36 mouse cellular contexts compared by ENCODE assay signal in the genomic region with DNA sequence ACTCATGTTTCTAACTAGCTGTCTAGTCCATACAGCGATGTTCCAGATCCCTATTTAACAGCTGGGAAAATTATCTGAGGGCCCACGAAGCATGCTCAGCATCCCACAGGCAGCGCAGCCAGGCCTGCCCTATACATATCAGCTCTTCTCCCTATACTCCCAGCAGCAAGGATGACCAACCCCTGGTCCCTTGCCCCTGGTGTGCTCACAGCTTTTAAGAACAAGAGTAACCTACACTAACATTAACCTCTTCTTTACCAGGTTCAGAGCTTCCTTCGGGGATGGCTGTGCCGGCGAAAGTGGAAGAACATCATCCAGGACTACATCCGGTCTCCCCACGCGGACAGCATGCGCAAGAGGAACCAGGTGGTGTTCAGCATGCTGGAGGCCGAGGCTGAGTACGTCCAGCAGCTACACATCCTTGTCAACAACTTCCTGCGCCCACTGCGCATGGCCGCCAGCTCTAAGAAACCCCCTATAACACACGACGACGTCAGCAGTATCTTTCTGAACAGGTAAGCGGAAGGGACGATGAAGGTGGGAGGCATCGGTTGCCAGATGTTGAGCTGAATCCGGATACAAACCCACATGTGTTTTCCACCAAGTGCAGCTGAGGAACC. TPM values are rescaled to one million over a fixed set of nuclear protein-coding genes. Genes with fewer than 3 reads are reported as not detected.
A peak's percentile ranks its signal among the peaks of the same experiment; 100 is the strongest.
DNase-seq lines count a peak whose midpoint lies in the region; ATAC-seq lines count a peak whose summit lies in the region.
"Had no signal": no experiment of that assay in that cellular context is flagged by ENCODE, and none has a peak within 500 bp of the region (broad histone marks: within the 10 kb centered on the region; RNA-seq: fewer than 3 reads in every experiment).

No protein-coding gene starts in this region.

- no peak overlapping the region for H3K9ac ChIP-seq in kidney, embryonic 14.5 days (ENCODE audit: low read depth, low read length)
- H3K9ac ChIP-seq: embryonic facial prominence, embryonic 12.5 days; forebrain, postnatal 0 days; heart, embryonic 12.5 days; hindbrain, embryonic 12.5 days; kidney, embryonic 15.5 days; limb, embryonic 12.5 days; liver, embryonic 13.5 days; midbrain, embryonic 13.5 days; stomach, embryonic 15.5 days had no signal

- no peak overlapping the region for H3K27ac ChIP-seq in kidney, embryonic 14.5 days (ENCODE audit: low read depth, low read length)
- H3K27ac ChIP-seq: embryonic facial prominence, embryonic 12.5 days; hindbrain, embryonic 12.5 days; hindbrain, postnatal 0 days; kidney, embryonic 15.5 days; limb, embryonic 12.5 days; liver, embryonic 13.5 days; macrophage; midbrain, embryonic 13.5 days; stomach, embryonic 15.5 days had no signal

- H3K9me3 ChIP-seq in kidney, embryonic 14.5 days (ENCODE audit: control insufficient read depth, low read length) = no peaks in the 10 kb centered on the region
- H3K9me3 ChIP-seq: embryonic facial prominence, embryonic 12.5 days; heart, embryonic 12.5 days; hindbrain, embryonic 12.5 days; kidney, embryonic 15.5 days; limb, embryonic 12.5 days; liver, embryonic 13.5 days; midbrain, embryonic 13.5 days; stomach, embryonic 15.5 days had no signal

- no peaks in the 10 kb centered on the region for H3K4me1 ChIP-seq in kidney, embryonic 14.5 days (ENCODE audit: control insufficient read depth, insufficient read depth, low read length)
- H3K4me1 ChIP-seq: embryonic facial prominence, embryonic 12.5 days; hindbrain, embryonic 12.5 days; kidney, embryonic 15.5 days; limb, embryonic 12.5 days; liver, embryonic 13.5 days; midbrain, embryonic 13.5 days; stomach, embryonic 15.5 days had no signal

- DNase-seq in heart, adult 11 months = peak; percentile 71
- no peak for DNase-seq in heart, postnatal 4 days
- DNase-seq in kidney, postnatal 10 days = peak; percentile 3
- DNase-seq in testis, postnatal 10 days (ENCODE audit: low spot score) = peak; percentile 37
- DNase-seq in testis, postnatal 14 days (ENCODE audit: low spot score) = no peak
- DNase-seq in frontal cortex, postnatal 36 days (ENCODE audit: low spot score in 2 of 2) = no peak
- DNase-seq: adrenal gland, postnatal 14 days; cerebellum, adult 11 months; cerebellum, adult 9-10 months; cerebellum, postnatal 36 days; forebrain, postnatal 0 days; gastrocnemius, postnatal 14 days; heart, adult 18-20 months; kidney, postnatal 36 days; liver, embryonic 13.5 days; lung, adult 2 months; lung, postnatal 10 days; right cerebral cortex, postnatal 25 days; thymus, adult 2 months; thymus, postnatal 36 days had no signal

- no peak overlapping the region for H3K4me2 ChIP-seq in kidney, embryonic 14.5 days (replicated peaks; ENCODE audit: low read depth, low read length)
- H3K4me2 ChIP-seq: embryonic facial prominence, embryonic 12.5 days; heart, embryonic 12.5 days; hindbrain, embryonic 12.5 days; kidney, embryonic 15.5 days; limb, embryonic 12.5 days; liver, embryonic 13.5 days; midbrain, embryonic 13.5 days; stomach, embryonic 15.5 days had no signal

- no peaks in the 10 kb centered on the region for H3K36me3 ChIP-seq in kidney, embryonic 14.5 days (ENCODE audit: control insufficient read depth, insufficient read depth, low read length)
- H3K36me3 ChIP-seq: embryonic facial prominence, embryonic 12.5 days; heart, embryonic 12.5 days; hindbrain, embryonic 12.5 days; kidney, embryonic 15.5 days; limb, embryonic 12.5 days; liver, embryonic 13.5 days; midbrain, embryonic 13.5 days; stomach, embryonic 15.5 days had no signal

- 91% methylated on average over 22 of the region's 22 CpGs for WGBS in kidney, embryonic 14.5 days

- ATAC-seq in kidney, embryonic 14.5 days (ENCODE audit: low FRiP score, low TSS enrichment) = no peak
- ATAC-seq: forebrain, postnatal 0 days; hindbrain, postnatal 0 days; intestine, postnatal 0 days; midbrain, embryonic 13.5 days; Patski had no signal

- no peak overlapping the region for H3K4me3 ChIP-seq in kidney, embryonic 14.5 days (ENCODE audit: low read length)
- H3K4me3 ChIP-seq: embryonic facial prominence, embryonic 12.5 days; heart, embryonic 12.5 days; hindbrain, embryonic 12.5 days; kidney, embryonic 15.5 days; limb, embryonic 12.5 days; liver, embryonic 13.5 days; midbrain, embryonic 13.5 days; stomach, embryonic 15.5 days had no signal

- H3K27me3 ChIP-seq in kidney, embryonic 14.5 days (ENCODE audit: control insufficient read depth, insufficient read depth, low read length) = no peaks in the 10 kb centered on the region
- H3K27me3 ChIP-seq: embryonic facial prominence, embryonic 12.5 days; heart, embryonic 12.5 days; hindbrain, embryonic 12.5 days; kidney, embryonic 15.5 days; limb, embryonic 12.5 days; liver, embryonic 13.5 days; midbrain, embryonic 13.5 days; stomach, embryonic 15.5 days had no signal

RNA-seq across cellular contexts. Expression of a gene that starts 44.0 kb away (rescaled TPM):
- total RNA-seq in heart, postnatal 4 days (2021) = not detected
- 0.11 and 0.59 TPM in 2 replicates for polyA plus RNA-seq in kidney, embryonic 14.5 days (2014; fragmentation: Nextera tagmentation; extraction: Ambion mirVana)
- total RNA-seq: megakaryocyte-erythroid progenitor cell, adult 5-6 weeks; MEL had no signal
- polyA plus RNA-seq: forebrain, embryonic 11.5 days; heart, postnatal 0 days; intestine, postnatal 0 days; liver, embryonic 13.5 days; macrophage; Patski had no signal

Comparison
In these comparisons a context has a peak if more than half of its experiments do, and no peak if none do; other contexts are left out.
1. DNase-seq: peak in heart, adult 11 months (single experiment), kidney, postnatal 10 days (single experiment) and testis, postnatal 10 days (single experiment); none in heart, postnatal 4 days (single experiment), testis, postnatal 14 days (single experiment) and frontal cortex, postnatal 36 days (0 of 2).